In the genomic region with DNA sequence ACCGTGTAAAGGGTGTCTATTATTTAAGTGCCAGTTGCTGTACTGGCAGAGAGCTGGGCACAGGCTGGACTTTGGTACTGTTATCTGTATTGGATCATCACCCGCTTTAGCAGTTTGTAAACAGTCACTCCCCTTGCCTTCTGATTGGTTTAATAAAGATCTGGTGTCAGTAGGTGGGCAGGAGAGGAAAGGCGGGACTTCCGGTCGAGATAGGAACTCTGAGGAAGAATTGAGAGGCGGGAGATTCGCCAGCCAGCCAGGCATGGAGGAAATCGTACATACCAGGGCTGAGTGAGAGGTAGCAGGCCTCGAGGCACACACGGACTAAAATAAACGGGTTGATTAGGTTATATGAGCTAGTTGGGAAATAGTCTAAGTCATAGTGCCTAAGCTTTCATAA, we compare ENCODE assay signal across 8 mouse cellular contexts. TPM values are rescaled to one million over a fixed set of nuclear protein-coding genes. Genes with fewer than 3 reads are reported as not detected.
DNase-seq lines count a peak whose midpoint lies in the region; ATAC-seq lines count a peak whose summit lies in the region.

No protein-coding gene starts in this region.

- H3K4me2 ChIP-seq in hindbrain, embryonic 15.5 days = peak overlapping the region; percentile 19; the same call in 1 of the 2 replicates
- H3K4me2 ChIP-seq in hindbrain, embryonic 13.5 days = no peak overlapping the region; the same call in 1 of the 2 replicates

- no peaks in the 10 kb centered on the region for H3K9me3 ChIP-seq in hindbrain, embryonic 15.5 days
- no peaks in the 10 kb centered on the region for H3K9me3 ChIP-seq in hindbrain, embryonic 13.5 days

- peak; percentile 28 for DNase-seq in NIH3T3 (ENCODE audit: low read depth)
- peak; percentile 51 for DNase-seq in heart, adult 8-10 months (ENCODE audit: low spot score)
- DNase-seq in kidney, postnatal 10 days = peak; percentile 80
- DNase-seq in right cerebral cortex, postnatal 14 days = no peak
- no peak for DNase-seq in left cerebral cortex, postnatal 25 days (ENCODE audit: low spot score in 2 of 2)

- 0 out of 2 replicates have a peak, but pooled peaks cover 3% of the 10 kb centered on the region for H3K27me3 ChIP-seq in hindbrain, embryonic 15.5 days
- H3K27me3 ChIP-seq in hindbrain, embryonic 13.5 days = 0 out of 2 replicates have a peak, but pooled peaks cover 4% of the 10 kb centered on the region

- H3K36me3 ChIP-seq in hindbrain, embryonic 15.5 days = no peaks in the 10 kb centered on the region
- H3K36me3 ChIP-seq in hindbrain, embryonic 13.5 days = no peaks in the 10 kb centered on the region

- no peak overlapping the region for H3K4me3 ChIP-seq in hindbrain, embryonic 15.5 days
- no peak overlapping the region for H3K4me3 ChIP-seq in hindbrain, embryonic 13.5 days

- ATAC-seq in hindbrain, embryonic 15.5 days (ENCODE audit: low FRiP score, low read depth) = no peak
- ATAC-seq in hindbrain, embryonic 13.5 days (ENCODE audit: low FRiP score) = no peak
- ATAC-seq in megakaryocyte-erythroid progenitor cell, adult 5-6 weeks (replicated peaks; ENCODE audit: low FRiP score, low TSS enrichment, poor library complexity, severe bottlenecking) = peak; percentile 93

- intact Hi-C loops in left cerebral cortex, postnatal 25 days (cut with DNase I) = no loop called here

- H3K4me1 ChIP-seq in hindbrain, embryonic 15.5 days (replicated peaks) = no peaks in the 10 kb centered on the region
- no peaks in the 10 kb centered on the region for H3K4me1 ChIP-seq in hindbrain, embryonic 13.5 days (replicated peaks)

- 52% methylated on average over 11 of the region's 11 CpGs for WGBS in hindbrain, embryonic 15.5 days
- WGBS in hindbrain, embryonic 13.5 days = 45% methylated on average over 11 of the region's 11 CpGs

- H3K27ac ChIP-seq in hindbrain, embryonic 15.5 days (replicated peaks) = no peak overlapping the region
- H3K27ac ChIP-seq in hindbrain, embryonic 13.5 days = no peak overlapping the region

- H3K9ac ChIP-seq in hindbrain, embryonic 15.5 days = no peak overlapping the region
- no peak overlapping the region for H3K9ac ChIP-seq in hindbrain, embryonic 13.5 days

RNA-seq across cellular contexts. Expression of a gene that starts 7.7 kb away (rescaled TPM):
- 447 and 462 TPM in 2 replicates for polyA plus RNA-seq in hindbrain, embryonic 15.5 days (2015; fragmentation: Nextera tagmentation; extraction: Ambion mirVana)
- polyA plus RNA-seq in hindbrain, embryonic 13.5 days (2015; fragmentation: Nextera tagmentation; extraction: Ambion mirVana) = 566 and 573 TPM in 2 replicates
- total RNA-seq in heart, adult 8-10 months (2022) = 10 to 100 TPM; 86.5 to 98.1 (median 89.4) TPM
- 430 and 467 TPM in 2 replicates for total RNA-seq in megakaryocyte-erythroid progenitor cell, adult 5-6 weeks (2014; fragmentation: Nextera tagmentation)
- 338 and 373 TPM in 2 replicates for total RNA-seq in megakaryocyte-erythroid progenitor cell, adult 5-6 weeks (2017)
- 100 to 1,000 TPM; 209 to 215 TPM for total RNA-seq in left cerebral cortex, postnatal 25 days (2021)

RNA-seq across cellular contexts. Expression of a gene that starts 16.1 kb away (rescaled TPM):
- 0.13 TPM in 1 of 2 replicates, not detected in the other for polyA plus RNA-seq in hindbrain, embryonic 15.5 days (2015; fragmentation: Nextera tagmentation; extraction: Ambion mirVana)
- polyA plus RNA-seq in hindbrain, embryonic 13.5 days (2015; fragmentation: Nextera tagmentation; extraction: Ambion mirVana) = not detected in 2 replicates
- under 1 TPM in 1 of 4 experiments, not detected in 3; 0.23 TPM for total RNA-seq in heart, adult 8-10 months (2022)
- not detected in 2 replicates for total RNA-seq in megakaryocyte-erythroid progenitor cell, adult 5-6 weeks (2014; fragmentation: Nextera tagmentation)
- total RNA-seq in megakaryocyte-erythroid progenitor cell, adult 5-6 weeks (2017) = 0.72 TPM in 1 of 2 replicates, not detected in the other
- total RNA-seq in left cerebral cortex, postnatal 25 days (2021) = not detected

RNA-seq across cellular contexts. Expression of a gene that starts 26.0 kb away (rescaled TPM):
- polyA plus RNA-seq in hindbrain, embryonic 15.5 days (2015; fragmentation: Nextera tagmentation; extraction: Ambion mirVana) = 19.6 and 20.4 TPM in 2 replicates
- polyA plus RNA-seq in hindbrain, embryonic 13.5 days (2015; fragmentation: Nextera tagmentation; extraction: Ambion mirVana) = 6.4 and 6.5 TPM in 2 replicates
- total RNA-seq in heart, adult 8-10 months (2022) = 1 to 10 TPM in 1 of 4 experiments, under 1 TPM in 3; 0.52 to 1.5 (median 0.73) TPM
- 1.4 TPM in 1 of 2 replicates, not detected in the other for total RNA-seq in megakaryocyte-erythroid progenitor cell, adult 5-6 weeks (2014; fragmentation: Nextera tagmentation)
- 2.7 TPM in 1 of 2 replicates, not detected in the other for total RNA-seq in megakaryocyte-erythroid progenitor cell, adult 5-6 weeks (2017)
- 10 to 100 TPM; 17.9 to 28.6 TPM for total RNA-seq in left cerebral cortex, postnatal 25 days (2021)

RNA-seq across cellular contexts. Expression of a gene that starts 26.3 kb away (rescaled TPM):
- polyA plus RNA-seq in hindbrain, embryonic 15.5 days (2015; fragmentation: Nextera tagmentation; extraction: Ambion mirVana) = not detected in 2 replicates
- polyA plus RNA-seq in hindbrain, embryonic 13.5 days (2015; fragmentation: Nextera tagmentation; extraction: Ambion mirVana) = not detected in 2 replicates
- total RNA-seq in heart, adult 8-10 months (2022) = not detected
- total RNA-seq in megakaryocyte-erythroid progenitor cell, adult 5-6 weeks (2014; fragmentation: Nextera tagmentation) = not detected in 2 replicates
- not detected in 2 replicates for total RNA-seq in megakaryocyte-erythroid progenitor cell, adult 5-6 weeks (2017)
- total RNA-seq in left cerebral cortex, postnatal 25 days (2021) = not detected

RNA-seq across cellular contexts. Expression of a gene that starts 36.3 kb away (rescaled TPM):
- not detected in 2 replicates for polyA plus RNA-seq in hindbrain, embryonic 15.5 days (2015; fragmentation: Nextera tagmentation; extraction: Ambion mirVana)
- polyA plus RNA-seq in hindbrain, embryonic 13.5 days (2015; fragmentation: Nextera tagmentation; extraction: Ambion mirVana) = not detected in 2 replicates
- not detected for total RNA-seq in heart, adult 8-10 months (2022)
- total RNA-seq in megakaryocyte-erythroid progenitor cell, adult 5-6 weeks (2014; fragmentation: Nextera tagmentation) = not detected in 2 replicates
- total RNA-seq in megakaryocyte-erythroid progenitor cell, adult 5-6 weeks (2017) = not detected in 2 replicates
- total RNA-seq in left cerebral cortex, postnatal 25 days (2021) = not detected

Comparison
In these comparisons a context has a peak if more than half of its experiments do, and no peak if none do; other contexts are left out.
1. DNase-seq: peak in NIH3T3 (single experiment), heart, adult 8-10 months (single experiment) and kidney, postnatal 10 days (single experiment); none in right cerebral cortex, postnatal 14 days (single experiment) and left cerebral cortex, postnatal 25 days (0 of 2).
2. RNA of a gene that starts 26.0 kb away (total RNA-seq): 17.9 to 28.6 TPM in left cerebral cortex, postnatal 25 days; 1.4 to 2.7 TPM in megakaryocyte-erythroid progenitor cell, adult 5-6 weeks and 0.52 to 1.5 TPM in heart, adult 8-10 months; every median in the first group is over 4 times any median in the second.